Mouse (Mus musculus) cortical plate, adult 2 months (tissue): Measurements from ENCODE around the gene Arxes2.

Experiments used
- CTCF ChIP-seq: fragments of 200-500 bp; IDR thresholded peaks from 2 replicates; pipeline ENCODE4 v1.5.1; 2011; ENCODE audit warnings: mild to moderate bottlenecking, control low read depth, low read length; ENCODE audit not compliant: insufficient read depth; ENCODE audit errors: extremely low read depth
- POLR2A ChIP-seq: fragments of 200-500 bp; IDR thresholded peaks from 2 replicates; pipeline ENCODE4 v1.6.1; 2011; ENCODE audit warnings: mild to moderate bottlenecking, low read length, control low read depth; ENCODE audit not compliant: insufficient read depth; ENCODE audit errors: extremely low read depth

DNA sequence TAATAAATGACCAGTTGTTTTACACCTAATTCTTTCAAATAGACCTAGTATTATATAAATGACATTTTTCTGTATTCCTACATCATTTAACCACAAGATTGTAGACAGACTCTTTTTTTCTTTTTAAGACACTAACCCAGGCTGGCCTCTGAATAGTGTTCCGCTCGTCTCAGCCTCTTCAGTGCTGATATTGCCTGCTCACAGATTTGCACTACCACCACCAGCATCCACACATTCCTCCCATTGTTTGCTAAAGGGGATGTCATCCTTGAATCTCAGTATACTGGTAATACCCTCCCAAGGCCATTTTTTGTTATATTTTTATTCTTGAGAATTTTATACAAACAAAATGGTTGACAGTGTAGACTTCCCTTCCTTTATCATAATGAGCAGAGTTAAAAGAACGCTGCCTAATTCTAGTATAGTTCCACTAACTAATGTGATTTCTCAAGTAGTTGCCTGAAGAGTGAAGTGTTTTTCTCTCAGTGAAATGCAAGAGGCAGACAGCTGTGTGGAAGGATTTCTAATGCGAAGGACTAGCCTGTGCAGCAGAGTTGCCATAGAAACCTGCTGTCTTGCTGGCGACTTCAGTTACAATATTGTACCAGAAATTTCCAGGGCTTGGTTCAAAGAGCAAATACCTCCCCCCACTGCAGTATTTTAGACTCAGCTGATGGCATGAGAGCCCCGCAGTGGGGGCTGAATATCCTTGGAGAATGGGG is 8.9 kb upstream of the Arxes2 start:
- TF ChIP-seq CTCF (no peak), POLR2A (no peak)
